Mouse (Mus musculus) heart, adult 11 months (tissue): ENCODE measurements at regions not wholly inside any gene's neighbourhood (a gene's known extent, or its start where the extent isn't known, plus 50 kb on each side); places are given as distances from the start of the nearest gene placed in this dataset.

ENCODE experiments used
- DNase-seq: peaks from one replicate; pipeline ENCODE4 v3.0.0; 2022

DNA sequence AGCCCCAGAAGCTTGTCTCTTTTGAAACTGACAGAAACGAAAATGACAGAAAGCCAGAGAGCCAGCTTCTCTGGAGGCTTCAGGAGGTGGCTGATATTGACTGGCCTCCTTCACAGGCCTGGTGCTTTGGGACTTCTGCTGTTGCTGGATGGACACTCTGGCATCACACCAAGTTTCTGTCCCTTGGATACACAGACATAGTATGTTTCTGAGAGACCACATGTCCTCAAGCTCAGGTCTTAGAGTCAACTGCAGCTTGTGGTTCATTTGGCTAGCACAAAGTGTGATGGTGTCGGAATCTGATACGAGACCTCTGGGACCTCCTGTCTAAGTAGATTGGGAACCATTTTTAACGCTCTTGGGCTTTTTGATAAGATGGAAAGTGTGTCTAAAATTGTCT, 502.0 kb downstream of the Sqor start:
- DNase-seq: peak; percentile 93

DNA sequence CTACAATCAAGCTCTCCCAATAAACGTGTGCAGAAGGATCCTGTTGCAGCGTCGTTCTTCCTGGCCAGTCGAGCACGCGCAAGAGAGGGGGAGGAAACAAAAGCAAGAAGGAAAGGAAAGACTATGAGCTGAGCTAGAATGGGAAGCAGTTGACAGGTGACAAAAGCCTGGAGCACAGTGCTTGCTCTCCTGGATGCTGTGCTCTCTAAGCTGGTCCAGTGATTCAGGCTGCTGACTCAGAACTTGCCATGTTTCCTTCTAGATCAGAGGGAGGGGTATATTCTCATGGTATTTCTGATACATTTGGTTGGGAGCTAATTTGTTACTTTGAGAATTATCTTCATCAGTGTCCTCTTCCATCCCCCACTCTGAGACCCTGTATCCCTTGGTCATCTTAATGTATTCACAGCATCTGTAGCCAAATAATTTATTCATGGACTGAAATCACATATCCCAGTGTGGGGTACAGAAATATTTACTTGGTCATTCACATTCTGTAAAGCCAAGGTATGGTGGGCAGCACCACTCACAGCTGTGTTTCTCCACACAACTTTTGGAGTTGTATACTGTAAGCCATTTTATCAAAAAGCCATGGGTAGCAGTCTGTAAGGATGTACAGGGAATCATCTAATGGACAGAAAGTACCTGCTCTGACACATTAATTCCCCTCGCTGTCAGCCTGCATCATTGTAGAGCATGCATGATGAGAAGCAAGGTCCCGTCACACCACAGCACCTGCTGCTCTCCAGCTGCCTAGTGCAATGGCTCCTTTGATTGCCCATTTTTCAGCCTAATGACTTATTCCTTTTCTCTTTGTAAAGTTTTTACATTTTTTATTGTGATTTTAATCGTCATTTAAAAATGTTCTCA, 510.1 kb downstream of the Sqor start:
- DNase-seq: no peak

DNA sequence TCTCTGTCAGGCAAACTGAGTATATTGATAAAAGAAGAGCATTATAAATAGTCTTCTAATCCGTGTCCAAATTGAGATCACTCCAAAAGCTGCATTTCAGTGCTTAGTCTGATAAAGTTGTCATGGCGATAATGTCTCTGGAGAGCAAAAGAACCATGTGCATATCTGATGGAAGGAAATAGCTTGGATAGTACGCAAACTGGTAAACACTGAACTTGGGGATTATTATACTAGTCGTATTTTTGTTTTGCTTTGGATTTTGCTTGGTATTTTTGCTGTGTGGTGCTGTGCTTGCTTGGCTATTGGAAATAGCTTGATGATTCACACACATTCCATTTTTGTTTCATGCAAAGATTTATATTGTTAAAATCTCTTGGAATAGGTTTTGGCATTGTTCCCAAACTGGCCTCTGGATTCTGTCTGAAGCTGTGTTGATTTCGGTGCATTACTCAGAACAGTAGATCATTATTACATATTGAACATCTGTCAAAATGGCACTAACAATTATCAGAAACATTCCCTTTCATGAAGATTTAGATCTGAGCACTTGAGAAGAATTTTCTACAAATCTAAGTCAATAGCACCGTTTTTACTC, 510.8 kb downstream of the Sqor start:
- DNase-seq: no peak

DNA sequence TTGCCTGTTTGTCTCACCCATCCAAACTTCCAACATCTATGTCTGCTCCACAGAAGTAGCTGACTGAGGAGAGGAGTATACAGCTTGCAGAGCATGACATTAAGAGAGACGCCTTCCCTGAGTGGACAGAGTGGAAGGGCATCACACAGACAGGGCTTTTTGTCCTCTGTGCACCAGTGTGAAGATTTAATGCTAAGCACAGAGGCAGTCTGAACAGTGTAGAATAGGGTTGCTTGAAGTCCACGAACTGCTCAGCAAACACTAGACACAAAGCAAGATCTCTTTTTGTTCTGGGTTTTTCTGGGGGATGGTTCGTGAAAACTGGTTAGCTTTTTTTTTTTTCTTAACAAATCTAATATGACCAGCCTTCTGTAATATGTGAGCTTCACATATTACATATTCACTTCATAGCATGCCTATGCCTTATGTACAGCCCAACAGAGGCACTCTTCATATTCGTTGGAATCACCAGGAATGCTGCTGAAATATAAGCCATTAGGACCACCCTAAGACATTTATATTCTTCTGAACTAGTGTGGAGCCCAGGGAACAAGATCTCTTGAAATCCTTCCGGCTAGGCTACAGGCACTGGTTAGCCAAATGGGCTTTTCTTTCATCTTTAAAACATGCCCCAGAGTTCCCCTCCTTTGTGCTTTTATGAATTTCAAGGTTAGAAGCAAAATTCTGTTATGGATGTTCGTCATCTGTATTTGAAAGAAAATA, 546.7 kb downstream of the Sqor start:
- DNase-seq: no peak

DNA sequence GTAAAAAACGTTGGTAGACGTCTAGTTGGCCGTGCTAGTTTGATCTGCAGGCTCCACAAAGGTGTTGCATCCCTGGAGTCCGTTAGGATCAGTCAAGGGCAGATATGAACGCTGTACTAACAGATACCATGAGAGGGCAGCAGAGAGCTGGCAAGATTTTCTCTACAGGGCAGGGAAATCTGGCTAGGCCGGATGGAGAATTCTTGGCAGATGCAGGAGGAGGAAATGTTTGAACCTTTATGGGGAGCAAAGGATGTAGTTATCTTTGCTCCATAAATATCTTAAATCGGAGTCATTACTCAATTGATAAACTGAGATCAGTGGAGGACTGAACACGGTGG, 547.2 kb downstream of the Sqor start:
- peak; percentile 89 for DNase-seq

DNA sequence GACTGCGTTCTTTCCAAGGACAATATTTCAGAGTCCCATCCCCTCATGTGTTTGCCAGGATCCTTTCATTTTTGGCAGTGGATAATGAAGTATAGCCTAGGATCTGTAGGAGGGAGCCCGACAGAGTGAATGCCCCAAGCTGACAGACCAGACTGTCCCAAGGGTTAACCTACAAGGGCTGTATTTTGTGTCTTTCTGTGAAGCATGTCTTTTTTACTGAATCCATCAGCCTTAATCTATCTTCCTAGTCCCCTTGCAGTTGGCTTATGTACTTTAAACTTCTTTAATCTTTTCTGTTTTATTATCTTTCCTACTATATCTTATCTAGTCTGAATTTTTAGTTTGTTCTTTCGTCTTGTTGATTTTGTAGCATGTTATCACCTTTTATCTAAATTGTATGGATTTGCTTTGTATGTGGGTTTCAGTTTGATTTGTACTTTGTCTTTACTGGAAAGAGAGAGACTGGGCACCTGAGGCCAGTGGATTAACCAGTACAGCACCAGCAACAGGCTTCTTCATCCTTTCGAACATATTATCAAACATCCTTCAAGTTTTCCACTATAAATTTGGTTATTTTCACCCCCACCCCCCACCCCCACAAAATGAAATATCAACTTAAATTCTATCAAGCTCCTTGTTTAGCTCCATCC, 555.5 kb downstream of the Sqor start:
- no peak for DNase-seq

DNA sequence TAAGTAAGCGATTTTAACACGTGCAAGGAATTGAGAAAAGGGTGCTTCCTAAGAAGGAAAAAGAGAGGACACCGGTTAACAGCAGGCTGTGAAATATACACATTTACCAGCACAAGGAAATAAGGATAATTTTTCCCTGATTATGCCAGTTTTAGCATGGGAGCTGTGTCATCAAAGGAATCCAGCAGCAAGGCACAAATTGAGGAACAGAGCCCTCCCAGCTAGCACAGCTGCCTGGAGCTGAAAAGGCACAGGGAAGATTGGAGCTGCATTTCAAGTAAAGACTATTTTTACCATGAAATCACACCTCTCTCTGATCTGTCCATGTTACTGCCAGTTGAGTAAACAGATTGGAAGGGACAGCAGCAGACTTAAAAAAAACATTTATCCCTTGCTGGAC, 558.7 kb downstream of the Sqor start:
- DNase-seq: no peak

DNA sequence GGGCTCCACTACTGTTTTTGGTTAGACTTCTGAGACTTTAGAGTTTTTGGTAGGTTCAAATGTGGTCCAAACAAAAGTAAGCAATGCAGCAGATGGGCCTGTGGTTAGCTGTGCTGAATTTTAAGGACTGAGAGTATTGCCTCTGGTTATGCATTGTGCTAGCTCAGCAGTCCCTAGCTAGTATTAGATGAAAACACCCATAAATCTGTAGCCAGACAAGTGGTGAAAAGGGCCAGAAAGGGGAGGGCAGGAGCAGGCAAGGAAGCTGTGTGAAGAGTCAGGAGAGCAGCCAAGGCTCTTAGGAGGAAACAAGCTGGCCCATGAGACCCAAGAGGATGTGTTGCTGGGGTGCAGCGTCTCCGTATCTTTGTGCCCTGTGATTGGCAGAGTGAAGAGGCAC, 559.9 kb downstream of the Sqor start:
- DNase-seq: no peak

DNA sequence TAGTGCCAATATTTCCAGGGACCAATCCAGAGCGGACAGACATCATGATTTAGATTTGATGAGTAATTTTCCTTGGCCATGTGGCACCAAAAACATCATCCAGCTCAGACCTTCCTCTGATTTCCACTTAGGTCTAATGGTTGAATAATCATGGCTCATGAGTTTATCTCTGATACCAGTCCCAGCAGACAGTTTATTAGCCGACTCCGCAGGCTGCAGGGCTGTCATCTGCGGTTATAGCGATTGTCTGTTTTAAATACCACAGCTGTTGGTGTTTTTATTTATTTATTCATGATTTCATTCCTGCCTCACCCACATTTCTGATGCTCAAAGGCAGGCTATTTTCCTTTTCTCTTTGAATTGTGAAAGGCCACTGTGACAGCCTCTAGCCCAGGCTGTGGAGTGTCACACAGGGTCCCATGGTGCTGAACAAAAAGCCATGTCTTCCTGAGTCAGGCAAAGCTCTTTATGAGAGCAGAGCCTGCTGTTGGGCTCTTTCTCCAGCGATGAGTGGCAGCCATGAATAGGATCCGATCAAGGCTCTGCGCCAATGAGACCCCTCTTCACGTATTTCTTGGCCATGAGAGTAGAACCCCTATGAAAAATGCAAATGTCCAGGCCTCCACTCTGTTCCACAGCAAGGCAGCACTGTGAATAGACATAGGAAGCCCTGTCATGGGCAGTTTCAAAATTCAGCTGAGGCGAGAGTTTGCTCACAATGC, 584.7 kb downstream of the Sqor start:
- no peak for DNase-seq

DNA sequence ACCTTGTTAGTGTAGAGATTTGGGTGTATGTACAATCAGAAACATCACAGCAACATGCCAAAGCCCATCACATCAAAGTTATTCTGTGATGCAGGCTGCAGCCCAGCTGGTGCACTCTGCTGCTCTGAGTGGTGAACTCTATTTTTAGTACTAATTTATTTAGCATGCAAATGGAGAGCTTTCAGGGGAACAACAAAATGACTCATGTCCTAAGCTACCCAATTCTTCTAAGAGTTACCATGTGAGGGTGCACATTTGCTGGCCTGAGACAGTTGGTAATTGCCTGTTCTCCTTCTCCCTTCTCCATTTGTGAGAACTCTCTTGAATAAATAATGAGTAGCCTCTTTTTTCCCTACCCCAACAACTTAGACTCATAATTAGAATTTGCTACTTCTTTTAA, 599.2 kb downstream of the Sqor start:
- DNase-seq: no peak

DNA sequence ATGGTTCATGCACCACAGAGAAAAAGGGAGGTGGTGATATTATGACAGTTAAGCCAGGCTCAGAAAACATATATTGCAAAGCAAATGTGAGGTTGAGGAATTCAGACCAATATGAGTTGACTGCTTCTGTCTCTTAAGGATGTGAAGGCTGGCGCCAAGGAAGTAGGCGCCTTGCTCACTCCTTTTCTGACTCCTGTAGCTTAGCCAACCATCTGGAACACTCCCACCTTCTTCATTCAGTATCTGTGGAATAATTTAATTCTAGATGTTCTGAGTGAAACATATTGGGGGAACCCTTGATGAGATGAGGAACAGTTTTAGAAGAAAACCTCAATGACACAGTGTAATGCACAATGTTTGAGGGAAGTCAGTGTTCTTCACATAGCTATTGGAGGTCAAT, 601.5 kb downstream of the Sqor start:
- DNase-seq: no peak

DNA sequence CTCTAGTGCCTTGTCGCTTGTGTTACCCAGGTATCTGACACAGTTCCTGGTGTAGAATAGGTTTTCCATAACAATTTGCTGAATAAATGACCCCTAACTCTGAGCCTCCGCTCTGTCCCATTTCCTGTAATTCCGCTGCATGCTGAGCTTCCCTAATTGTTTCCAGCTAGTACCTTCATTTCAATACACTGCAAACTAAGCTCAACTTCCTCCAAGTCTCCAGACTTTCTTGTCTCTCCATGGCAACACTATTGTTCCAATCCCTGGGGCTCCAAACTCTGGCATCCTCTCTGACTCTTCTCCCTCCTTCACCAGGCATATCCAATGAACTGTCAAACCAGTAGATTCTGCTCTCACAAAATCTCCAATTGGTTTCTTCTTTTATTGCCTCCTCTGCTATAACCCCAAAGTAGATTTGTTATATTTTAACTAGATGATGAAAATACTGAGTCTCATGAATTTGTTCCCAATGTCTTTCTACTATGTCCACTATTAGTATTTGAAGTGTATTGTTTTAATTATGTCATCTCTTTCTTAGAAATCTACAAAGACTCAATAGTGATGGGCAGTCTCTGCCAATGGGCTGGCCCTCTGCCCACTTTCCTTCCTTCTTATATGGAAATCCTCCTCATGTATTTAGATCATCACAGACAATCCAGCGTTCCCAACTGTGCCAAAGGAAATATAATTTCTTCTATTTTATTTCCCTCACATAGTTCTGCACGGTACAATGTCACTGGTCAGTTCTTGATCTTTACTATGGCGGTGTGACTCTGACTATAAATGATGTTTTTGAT, 620.8 kb downstream of the Sqor start:
- DNase-seq: no peak

DNA sequence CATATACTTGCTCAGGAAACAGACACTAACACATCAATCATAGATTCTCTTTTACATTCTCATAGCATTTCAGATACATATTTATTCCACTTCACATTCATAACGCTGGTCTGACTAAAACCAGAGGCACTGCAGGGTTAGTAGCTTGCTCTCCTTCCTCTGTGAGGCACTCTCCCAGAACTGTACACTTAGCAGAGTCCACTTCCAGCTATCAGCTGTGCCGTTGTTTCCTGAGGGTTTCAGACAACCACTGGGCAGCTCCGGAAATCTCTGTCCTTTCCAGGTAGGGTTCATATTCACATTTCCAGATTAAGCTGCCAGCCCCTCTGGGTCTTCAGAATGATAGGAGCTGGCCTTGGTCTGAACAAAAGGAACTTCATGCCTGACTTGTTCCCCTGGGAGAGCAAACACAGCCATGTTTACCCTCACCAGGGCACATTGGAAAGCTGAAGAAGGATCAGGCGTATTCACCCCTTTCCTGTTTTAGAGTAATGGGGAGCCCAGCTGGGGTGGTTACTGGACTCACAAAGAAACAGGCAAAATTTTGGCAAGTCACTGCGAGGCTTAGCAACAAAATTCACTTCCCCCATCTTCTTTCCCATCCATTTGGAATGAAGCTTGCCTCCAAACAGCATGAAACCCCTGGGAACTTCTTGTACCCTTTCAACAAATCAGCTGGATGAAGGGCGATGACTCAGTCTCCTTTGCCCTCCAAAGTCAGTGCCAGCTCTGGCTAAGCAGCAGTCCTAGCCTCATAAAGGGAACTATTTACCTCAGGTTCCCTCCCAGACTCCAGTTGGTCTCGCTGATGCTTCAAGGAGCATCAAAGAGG, 622.0 kb downstream of the Sqor start:
- DNase-seq: peak; percentile 73

DNA sequence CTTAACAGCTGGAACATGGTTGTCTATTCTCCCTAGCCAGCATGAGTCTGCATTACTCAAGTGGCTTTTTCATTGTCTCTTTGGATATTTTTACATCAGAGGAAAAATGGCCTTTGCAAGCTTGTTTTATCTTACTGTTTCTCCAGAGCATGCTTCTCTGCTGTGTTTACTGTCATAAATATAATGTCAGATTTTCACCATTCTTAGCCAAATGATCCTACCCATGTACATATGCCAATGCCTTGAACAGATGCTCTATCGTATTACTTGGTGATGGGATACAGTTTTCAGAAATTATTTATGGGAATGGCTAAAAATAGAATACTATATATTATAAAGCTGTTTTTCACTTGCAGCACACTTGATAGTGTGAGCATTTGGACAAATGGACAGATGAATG, 625.9 kb downstream of the Sqor start:
- no peak for DNase-seq

DNA sequence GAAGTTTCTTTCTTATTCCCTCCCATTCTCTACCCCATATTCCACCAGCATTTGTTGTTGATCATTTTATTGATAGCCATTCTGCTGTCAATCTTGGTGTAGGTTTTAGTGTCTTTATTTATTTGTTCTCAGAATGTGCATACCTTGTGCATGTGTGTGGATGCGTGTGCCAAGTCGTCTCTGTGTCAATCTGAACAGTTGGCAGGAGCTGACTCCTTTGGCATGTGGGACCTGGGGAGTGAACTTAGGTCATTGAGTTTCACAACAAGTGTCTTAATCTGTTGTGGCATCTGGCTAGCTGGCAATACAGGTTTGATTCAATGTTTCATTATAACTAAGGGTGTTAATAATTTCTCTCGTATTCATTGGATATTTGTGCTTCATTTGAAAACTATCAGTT, 629.3 kb downstream of the Sqor start:
- no peak for DNase-seq

DNA sequence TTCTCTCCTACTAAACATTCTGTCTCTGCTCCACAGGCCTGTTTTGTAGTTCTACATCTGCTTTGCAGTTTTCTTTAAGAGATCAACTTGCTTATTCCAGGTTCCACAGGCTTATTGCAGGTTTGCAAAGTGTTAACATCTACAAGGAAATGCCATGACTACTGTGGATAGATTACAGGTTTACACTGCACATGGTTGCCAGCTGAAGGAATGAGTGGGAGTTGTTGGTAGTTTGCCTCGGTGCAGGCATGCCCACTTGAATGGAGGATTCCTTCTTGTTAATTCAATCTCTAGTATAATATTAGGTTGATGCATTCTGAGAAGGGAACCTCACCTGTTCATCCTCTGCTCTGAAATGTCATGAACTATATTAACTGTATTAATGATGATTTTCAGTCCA, 632.5 kb downstream of the Sqor start:
- no peak for DNase-seq

DNA sequence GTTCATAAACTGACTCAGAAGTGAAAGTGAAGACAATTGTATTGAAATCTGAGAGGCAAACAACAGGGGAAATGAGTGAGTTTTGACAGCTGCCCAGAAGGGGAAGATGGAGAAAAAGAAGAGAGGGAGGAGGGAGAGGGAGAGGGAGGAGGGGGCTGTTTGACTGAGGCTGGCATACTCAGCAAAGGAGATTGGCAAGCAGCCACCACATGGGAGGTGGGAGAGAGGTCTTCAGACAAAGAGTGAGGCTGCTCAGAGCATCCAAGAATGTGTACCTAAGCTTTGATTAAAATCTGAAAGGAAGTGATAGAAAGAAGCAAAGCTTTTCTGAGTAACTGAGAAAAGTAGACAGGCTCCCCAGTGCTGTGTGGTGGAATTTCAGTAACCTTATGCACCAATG, 636.0 kb downstream of the Sqor start:
- no peak for DNase-seq

DNA sequence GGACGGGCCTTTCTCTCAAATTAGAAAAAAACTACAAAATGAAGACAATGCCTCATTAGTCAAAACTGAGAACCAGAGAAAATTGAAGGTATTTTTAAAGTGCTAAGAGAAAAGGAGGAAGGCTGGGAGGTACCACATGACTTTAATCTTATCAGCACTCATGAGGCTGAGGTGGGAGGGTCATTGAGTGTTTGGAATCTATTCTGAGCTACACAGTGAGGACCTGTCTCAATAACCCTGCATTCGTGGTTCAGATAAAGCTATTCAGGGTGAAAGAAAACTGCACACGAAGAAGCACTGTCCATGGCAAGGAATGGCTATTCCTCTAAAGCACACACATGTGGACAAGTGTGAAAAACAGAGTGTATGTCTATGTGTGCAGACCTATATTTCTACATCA, 644.0 kb downstream of the Sqor start:
- peak; percentile 83 for DNase-seq

DNA sequence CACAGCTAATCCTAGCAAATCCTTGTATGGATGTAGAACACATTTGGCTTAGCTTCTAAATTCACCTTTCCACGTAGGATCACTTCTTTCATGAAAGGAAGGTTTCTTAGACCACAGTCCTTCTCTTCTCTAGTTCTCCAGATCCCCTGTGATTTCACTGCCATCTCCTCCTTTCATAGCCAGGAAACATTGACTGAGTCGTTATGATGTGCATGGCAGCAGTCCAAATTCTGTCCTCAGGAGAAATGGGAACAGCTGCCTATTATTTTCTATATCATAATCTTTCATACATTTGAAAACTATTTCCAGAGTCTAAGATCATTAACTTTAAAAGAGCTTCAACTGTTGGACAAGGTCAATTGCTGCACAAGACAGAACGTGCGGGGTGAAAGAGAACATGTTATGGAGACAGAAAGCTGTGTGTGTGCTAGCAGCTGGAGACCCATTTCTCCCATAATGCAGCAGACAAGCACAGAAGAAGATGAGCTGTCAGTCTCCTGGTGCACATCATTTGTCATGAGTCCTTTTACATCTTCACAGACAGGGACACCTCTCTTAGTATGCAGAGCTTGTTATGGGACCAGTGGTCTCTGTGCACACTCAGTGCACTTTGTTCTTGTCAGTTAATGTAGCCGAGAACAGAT, 631.6 kb upstream of the Sema6d start:
- DNase-seq: no peak

DNA sequence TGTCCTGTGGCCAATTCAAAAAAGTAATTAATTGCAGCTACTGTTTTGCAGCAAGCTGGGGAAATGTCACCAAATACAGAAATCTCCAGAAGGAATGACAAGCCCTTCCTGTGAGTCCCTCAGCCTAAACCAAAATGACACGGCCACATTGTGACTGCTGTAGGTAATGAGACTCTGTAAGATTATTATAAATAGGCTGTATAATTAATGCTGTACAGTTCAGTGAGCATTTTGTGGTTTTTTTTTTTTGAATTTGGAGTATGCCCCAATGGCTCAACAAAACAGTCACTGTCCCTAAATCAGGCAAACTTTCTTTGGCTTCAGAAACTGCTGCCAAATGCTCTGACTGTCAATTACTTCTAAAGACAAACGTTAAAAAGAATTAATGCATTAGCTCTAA, 615.9 kb upstream of the Sema6d start:
- no peak for DNase-seq

DNA sequence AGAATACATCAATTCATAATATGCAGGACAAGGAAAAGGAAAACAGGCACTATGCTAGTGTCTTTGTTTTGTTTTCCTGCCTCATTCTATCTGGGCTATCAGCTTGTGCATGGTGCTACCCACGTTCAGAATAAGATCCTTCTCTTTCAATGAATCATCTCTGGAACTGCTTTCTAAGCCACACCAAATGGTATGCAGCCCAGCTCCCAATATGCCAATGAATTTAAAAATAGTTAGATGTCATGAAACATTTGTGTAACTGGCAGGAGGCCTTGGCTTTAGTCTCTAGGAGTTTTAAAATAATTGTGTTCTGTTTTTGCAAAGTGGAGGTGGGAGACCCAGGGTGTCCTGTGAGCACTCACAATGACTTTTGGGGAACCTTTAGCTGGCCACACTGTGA, 603.1 kb upstream of the Sema6d start:
- no peak for DNase-seq
